Mouse (Mus musculus) limb, embryonic 15.5 days (tissue): ENCODE results near the gene Adap2. TPM values are rescaled to one million over a fixed set of nuclear protein-coding genes. Genes with fewer than 3 reads are reported as not detected.
"Not testable (repeated sequence)": the region's sequence is repeated elsewhere in the genome, so short reads cannot be mapped to it uniquely, and the experiment has no call there.

ENCODE experiments used
- ATAC-seq: fragments of 200-750 bp; cut with Nextera tagmentation; 2 replicates; pipeline ENCODE4 v1.8.0; 2017; ENCODE audit warnings: low read depth, moderate TSS enrichment; ENCODE audit not compliant: insufficient number of reproducible peaks, low FRiP score, low TSS enrichment
- H3K27ac ChIP-seq: fragments of 300-500 bp; sonication (generic); 2 replicates; pipeline ENCODE4 v1.5.1; 2015; ENCODE audit warnings: moderate library complexity, mild to moderate bottlenecking, inconsistent platforms
- H3K27me3 ChIP-seq: fragments of 300-500 bp; sonication (generic); 2 replicates; pipeline ENCODE4 v1.6.1; 2015; ENCODE audit warnings: inconsistent platforms
- H3K36me3 ChIP-seq: fragments of 300-500 bp; sonication (generic); 2 replicates; pipeline ENCODE4 v1.6.1; 2015; ENCODE audit warnings: inconsistent platforms
- H3K4me1 ChIP-seq: fragments of 300-500 bp; sonication (generic); 2 replicates; pipeline ENCODE4 v1.6.1; 2015; ENCODE audit warnings: inconsistent platforms
- H3K4me2 ChIP-seq: fragments of 300-500 bp; sonication (generic); 2 replicates; pipeline ENCODE4 v1.6.1; 2015; ENCODE audit warnings: mild to moderate bottlenecking, inconsistent platforms
- H3K4me3 ChIP-seq: fragments of 300-500 bp; sonication (generic); 2 replicates; pipeline ENCODE4 v1.5.1; 2015; ENCODE audit warnings: mild to moderate bottlenecking, inconsistent platforms
- H3K9ac ChIP-seq: fragments of 300-500 bp; sonication (generic); 2 replicates; pipeline ENCODE4 v1.6.1; 2015; ENCODE audit warnings: inconsistent platforms
- H3K9me3 ChIP-seq: fragments of 300-500 bp; sonication (generic); 2 replicates; pipeline ENCODE4 v1.6.1; 2016; ENCODE audit warnings: inconsistent platforms
- WGBS: fragments of 180-500 bp; shearing (Covaris S2); methylation state at CpG from one replicate; pipeline ENCODE4 v1.1.7; 2015; 5-methylcytosine and 5-hydroxymethylcytosine counted together
- polyA plus RNA-seq: library from polyadenylated mRNA; unstranded; fragments of >200 nt; fragmentation: Nextera tagmentation; extraction: Ambion mirVana; gene quantifications from 2 replicates; pipeline ENCODE4 v1.2.1, GENCODE M21; 2015

Adap2 gene
- polyA plus RNA-seq, 1 experiment from 2014 or later = 1.9 TPM

DNA sequence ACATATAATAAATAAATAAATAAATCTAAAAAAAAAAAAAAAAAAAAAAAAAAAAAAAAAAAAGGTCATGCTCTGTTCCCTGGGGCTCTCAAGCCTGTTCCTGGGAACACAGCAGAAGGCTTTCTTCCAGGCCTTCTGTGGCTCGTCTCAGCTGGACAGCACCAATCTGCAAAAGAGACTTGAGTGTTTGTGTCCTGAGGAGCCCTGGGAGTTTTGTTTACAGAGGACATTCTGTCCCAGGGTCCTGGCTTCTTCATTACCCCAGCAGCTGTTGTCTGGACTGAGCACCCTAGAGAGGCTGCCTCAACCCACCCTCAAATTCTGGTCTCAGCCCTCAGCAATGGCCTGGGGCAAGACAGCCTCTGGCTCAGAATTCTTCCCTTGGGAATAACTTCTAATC, 5.6 kb upstream of the Adap2 start:
- no peak for ATAC-seq
- no peak overlapping the region for H3K9ac ChIP-seq
- H3K27me3 ChIP-seq = peaks cover 13% of the 10 kb centered on the region
- 28% methylated on average over 1 of the region's 1 CpGs for whole genome bisulfite sequencing
- no peak overlapping the region for H3K27ac ChIP-seq
- H3K4me1 ChIP-seq = no peaks in the 10 kb centered on the region
- H3K36me3 ChIP-seq = no peaks in the 10 kb centered on the region
- H3K9me3 ChIP-seq = no peaks in the 10 kb centered on the region
- H3K4me3 ChIP-seq = no peak overlapping the region
- no peak overlapping the region for H3K4me2 ChIP-seq

DNA sequence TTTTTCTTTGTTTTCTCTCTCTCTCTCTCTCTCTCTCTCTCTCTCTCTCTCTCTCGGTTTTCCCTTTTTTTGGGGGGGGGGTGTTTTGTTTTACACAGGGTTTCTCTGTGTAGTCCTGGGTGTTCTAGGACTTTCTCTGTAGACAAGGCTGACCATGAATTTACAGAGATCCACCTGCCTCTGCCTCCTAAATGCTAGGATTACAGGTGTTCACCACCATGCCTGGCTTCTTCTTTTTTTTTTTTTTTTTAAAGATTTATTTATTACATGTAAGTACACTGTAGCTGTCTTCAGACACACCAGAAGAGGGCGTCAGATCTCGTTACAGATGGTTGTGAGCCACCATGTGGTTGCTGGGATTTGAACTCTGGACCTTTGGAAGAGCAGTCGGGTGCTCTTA, 4.9 kb upstream of the Adap2 start:
- ATAC-seq = not testable (repeated sequence)
- WGBS = 51% methylated on average over 2 of the region's 4 CpGs

DNA sequence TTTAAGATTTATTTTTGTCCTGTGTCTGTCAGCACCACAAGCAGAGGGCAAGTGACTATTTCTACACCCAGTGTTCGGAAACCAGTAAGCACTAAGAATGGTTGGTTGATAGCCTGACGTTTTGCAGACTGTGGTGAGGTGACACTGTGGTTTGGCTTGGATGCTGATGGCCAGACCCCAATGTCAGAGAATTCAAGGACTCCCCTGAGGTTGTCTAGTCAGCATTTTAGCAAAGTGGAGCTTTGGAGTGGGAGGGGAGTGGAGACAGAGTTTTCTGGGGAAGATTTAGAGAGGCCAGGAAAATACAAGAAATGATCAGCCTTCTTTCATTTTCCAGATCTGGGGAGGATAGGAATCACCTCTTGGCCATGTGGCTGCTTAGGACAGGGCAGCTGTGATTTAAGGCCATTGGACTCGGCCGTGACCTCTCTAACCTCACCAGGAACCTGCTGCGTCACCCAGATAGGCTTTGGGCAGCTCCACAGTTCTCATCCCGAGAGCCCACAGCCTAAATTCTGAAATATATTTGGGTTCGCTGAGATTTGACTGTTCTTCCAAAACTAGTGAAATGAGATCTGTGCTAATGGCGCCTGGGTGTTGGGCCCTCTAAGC, 4.4 kb upstream of the Adap2 start:
- 80% methylated on average over 8 of the region's 8 CpGs for WGBS

More for the DNA sequence above, 4.9 kb upstream of the Adap2 start:
- not testable (repeated sequence) for H3K9me3 ChIP-seq, H3K27ac ChIP-seq, H3K9ac ChIP-seq, H3K4me2 ChIP-seq, H3K4me3 ChIP-seq, H3K4me1 ChIP-seq, H3K36me3 ChIP-seq
- peaks cover 20% of the 10 kb centered on the region for H3K27me3 ChIP-seq

DNA sequence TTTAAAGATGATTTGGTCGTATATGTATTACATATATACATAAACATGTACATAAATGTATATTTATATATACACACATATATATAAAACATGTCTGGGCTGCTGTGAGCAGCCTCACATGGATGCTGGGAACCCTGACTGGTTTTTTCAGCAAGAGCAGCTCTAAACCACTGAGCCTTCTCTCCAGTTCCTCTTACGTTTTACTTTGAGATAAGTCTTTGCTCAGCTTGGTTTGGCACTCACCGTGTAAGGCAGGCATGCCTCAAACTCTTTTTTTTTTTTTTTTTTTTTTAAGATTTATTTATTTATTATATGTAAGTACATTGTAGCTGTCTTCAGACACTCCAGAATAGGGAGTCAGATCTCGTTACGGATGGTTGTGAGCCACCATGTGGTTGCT, 3.3 kb upstream of the Adap2 start:
- Histone ChIP-seq H3K27me3 (peaks cover 36% of the 10 kb centered on the region), H3K9ac (no peak overlapping the region), H3K4me1 (peaks cover 11% of the 10 kb centered on the region), H3K9me3 (no peaks in the 10 kb centered on the region), H3K36me3 (no peaks in the 10 kb centered on the region), H3K27ac (no peak overlapping the region), H3K4me3 (no peak overlapping the region), H3K4me2 (no peak overlapping the region)
- ATAC-seq = no peak
- 75% methylated on average over 5 of the region's 5 CpGs for WGBS

More for the DNA sequence above, 4.4 kb upstream of the Adap2 start:
- peaks cover 10% of the 10 kb centered on the region for H3K4me1 ChIP-seq
- H3K9me3 ChIP-seq = no peaks in the 10 kb centered on the region
- no peak overlapping the region for H3K27ac ChIP-seq
- no peak for ATAC-seq
- no peaks in the 10 kb centered on the region for H3K36me3 ChIP-seq
- no peak overlapping the region for H3K9ac ChIP-seq
- H3K4me2 ChIP-seq = no peak overlapping the region
- no peak overlapping the region for H3K4me3 ChIP-seq
- H3K27me3 ChIP-seq = peaks cover 25% of the 10 kb centered on the region

DNA sequence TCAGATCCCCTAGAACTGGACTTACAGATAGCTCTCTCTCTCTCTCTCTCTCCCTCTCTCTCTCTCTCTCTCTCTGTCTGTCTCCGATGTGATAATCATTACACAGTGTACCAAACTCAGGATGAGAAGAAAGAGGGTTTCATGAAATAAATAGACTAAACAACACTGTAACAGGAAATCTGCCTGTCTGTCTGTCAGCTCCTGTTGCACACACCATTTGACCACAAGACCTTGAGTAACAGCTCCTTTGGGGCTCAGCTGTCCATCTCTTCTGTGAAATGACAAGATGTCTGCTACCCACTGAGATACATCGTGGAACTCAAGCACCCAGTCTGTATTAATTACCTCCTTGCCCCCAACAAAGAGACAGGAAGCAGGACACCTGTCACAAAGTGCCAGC, 2.4 kb upstream of the Adap2 start:
- Histone ChIP-seq H3K27ac (no peak overlapping the region), H3K4me1 (peaks cover 11% of the 10 kb centered on the region), H3K4me3 (no peak overlapping the region), H3K36me3 (no peaks in the 10 kb centered on the region), H3K27me3 (peaks cover 43% of the 10 kb centered on the region), H3K4me2 (no peak overlapping the region), H3K9ac (no peak overlapping the region), H3K9me3 (no peaks in the 10 kb centered on the region)
- 64% methylated on average over 2 of the region's 2 CpGs for WGBS
- ATAC-seq = no peak

DNA sequence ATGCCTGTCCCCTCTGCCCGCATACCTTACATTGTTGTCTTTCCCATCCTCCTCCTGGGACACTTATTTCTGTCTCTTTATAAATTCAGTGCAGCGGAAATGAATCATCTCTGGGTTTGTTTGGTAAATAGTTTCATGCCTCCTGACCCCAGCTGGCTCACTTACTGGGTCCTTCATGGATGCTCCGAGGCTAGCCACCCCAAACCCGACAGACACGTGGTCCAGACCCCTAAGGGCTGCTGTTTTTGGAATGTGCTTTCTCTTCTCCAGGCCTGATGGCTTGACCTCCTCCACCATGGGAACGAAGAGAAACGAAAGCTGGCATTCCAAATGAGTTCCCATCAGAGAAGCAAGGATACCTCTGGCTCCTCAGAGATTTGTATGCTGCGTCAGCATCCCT, 1.5 kb upstream of the Adap2 start:
- no peak overlapping the region for H3K27ac ChIP-seq
- H3K4me1 ChIP-seq = peaks cover 11% of the 10 kb centered on the region
- H3K4me3 ChIP-seq = no peak overlapping the region
- H3K9ac ChIP-seq = no peak overlapping the region
- no peaks in the 10 kb centered on the region for H3K9me3 ChIP-seq
- H3K4me2 ChIP-seq = no peak overlapping the region
- ATAC-seq = no peak
- 69% methylated on average over 8 of the region's 8 CpGs for WGBS
- H3K36me3 ChIP-seq = no peaks in the 10 kb centered on the region
- peaks cover 43% of the 10 kb centered on the region for H3K27me3 ChIP-seq

DNA sequence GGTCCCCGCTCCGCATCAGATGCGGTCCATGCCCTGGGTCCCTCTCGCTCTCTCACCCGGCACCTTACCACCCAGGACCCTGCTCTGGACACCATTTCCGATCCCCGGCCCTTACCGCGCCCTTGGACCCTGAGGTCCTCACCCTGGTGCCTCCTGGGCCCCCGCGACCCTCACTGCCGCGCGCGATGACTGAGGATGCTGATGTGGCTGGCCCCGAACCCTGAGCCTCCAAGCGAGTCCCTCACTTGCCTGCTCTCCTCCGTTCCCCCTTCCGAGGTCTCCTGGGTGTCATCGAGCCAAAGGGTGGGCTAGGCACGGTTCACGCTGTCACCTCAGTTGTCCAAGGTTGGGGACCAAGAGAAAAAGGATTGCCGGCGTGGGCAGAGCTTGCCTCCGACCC, 596 bp downstream of the Adap2 start:
- Histone ChIP-seq H3K36me3 (no peaks in the 10 kb centered on the region), H3K9ac (peak overlapping the region; percentile 44; the same call in 1 of the 2 replicates), H3K27ac (no peak overlapping the region), H3K4me2 (peak overlapping the region; percentile 86), H3K4me1 (peaks cover 11% of the 10 kb centered on the region), H3K9me3 (no peaks in the 10 kb centered on the region), H3K27me3 (peaks cover 43% of the 10 kb centered on the region), H3K4me3 (peak overlapping the region; percentile 51)
- WGBS = 29% methylated on average over 25 of the region's 25 CpGs
- ATAC-seq = no peak

DNA sequence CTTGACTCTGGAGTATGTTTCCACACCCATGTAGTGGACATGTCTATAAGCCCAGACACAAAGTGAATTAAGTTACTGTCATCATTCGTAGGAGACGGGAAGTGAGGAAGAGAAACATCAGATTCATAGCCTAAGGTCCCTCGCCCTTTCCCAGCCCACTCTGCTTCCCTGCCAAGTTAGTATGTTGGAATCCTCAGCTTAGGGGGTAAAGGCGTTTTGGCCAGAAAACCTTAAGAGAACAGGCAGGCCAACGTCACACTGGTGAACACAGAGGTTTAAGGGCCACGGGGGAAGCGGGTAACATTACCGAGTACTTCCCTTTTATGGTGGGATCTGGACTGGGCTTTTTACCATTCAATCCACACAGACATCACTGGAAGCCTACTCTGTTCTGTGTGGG, 1.6 kb downstream of the Adap2 start:
- Histone ChIP-seq H3K36me3 (no peaks in the 10 kb centered on the region), H3K27me3 (peaks cover 43% of the 10 kb centered on the region)

DNA sequence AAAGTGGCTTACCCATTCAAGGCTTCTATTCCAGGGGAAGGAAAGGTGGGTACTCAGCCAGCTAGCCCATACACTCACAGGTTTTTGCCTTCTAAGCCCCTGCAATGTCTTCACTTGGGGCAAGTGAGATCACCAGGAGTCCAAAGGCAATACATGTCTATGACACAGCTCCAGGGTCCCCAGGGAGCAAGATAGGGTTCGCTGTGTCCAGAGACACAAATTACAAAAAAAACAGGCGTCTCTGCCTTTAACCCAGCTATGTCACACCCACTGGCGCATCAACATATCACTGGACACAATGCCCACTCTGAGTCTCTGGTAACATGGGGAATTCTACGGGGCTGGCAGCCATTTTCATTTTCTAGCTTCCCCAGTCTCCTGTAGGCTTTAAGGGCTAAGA, 2.1 kb downstream of the Adap2 start:
- no peak for ATAC-seq
- H3K27me3 ChIP-seq = peaks cover 43% of the 10 kb centered on the region
- H3K4me2 ChIP-seq = no peak overlapping the region
- H3K4me3 ChIP-seq = no peak overlapping the region
- no peak overlapping the region for H3K9ac ChIP-seq
- no peaks in the 10 kb centered on the region for H3K36me3 ChIP-seq
- no peak overlapping the region for H3K27ac ChIP-seq
- peaks cover 11% of the 10 kb centered on the region for H3K4me1 ChIP-seq
- WGBS = 77% methylated on average over 4 of the region's 4 CpGs
- H3K9me3 ChIP-seq = no peaks in the 10 kb centered on the region

More for the DNA sequence above, 1.6 kb downstream of the Adap2 start:
- ATAC-seq = no peak
- H3K4me3 ChIP-seq = no peak overlapping the region
- peaks cover 11% of the 10 kb centered on the region for H3K4me1 ChIP-seq
- H3K9me3 ChIP-seq = no peaks in the 10 kb centered on the region
- no peak overlapping the region for H3K4me2 ChIP-seq
- no peak overlapping the region for H3K27ac ChIP-seq
- 81% methylated on average over 8 of the region's 8 CpGs for WGBS
- no peak overlapping the region for H3K9ac ChIP-seq

DNA sequence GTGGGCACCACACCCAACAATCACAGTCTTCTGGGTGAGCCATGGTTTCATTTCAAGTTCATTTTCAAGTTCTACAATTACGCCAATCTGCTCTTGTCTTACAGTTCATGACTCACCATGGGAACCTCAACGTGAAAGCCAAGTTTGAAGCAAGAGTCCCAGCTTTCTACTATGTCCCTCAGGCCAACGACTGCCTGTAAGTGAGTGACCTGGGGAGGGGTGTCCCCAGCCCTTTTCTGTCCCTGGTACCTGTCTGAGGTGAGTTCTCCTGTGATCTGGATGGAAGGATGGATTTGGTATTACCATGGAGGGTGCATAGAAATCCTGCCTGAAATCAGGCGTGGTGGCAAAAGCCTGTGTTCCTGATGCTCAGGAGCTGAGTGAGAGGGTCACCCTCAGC, 2.9 kb downstream of the Adap2 start:
- H3K4me2 ChIP-seq = no peak overlapping the region
- no peaks in the 10 kb centered on the region for H3K9me3 ChIP-seq
- peaks cover 11% of the 10 kb centered on the region for H3K4me1 ChIP-seq
- H3K27ac ChIP-seq = no peak overlapping the region
- no peaks in the 10 kb centered on the region for H3K36me3 ChIP-seq
- peaks cover 43% of the 10 kb centered on the region for H3K27me3 ChIP-seq
- H3K9ac ChIP-seq = no peak overlapping the region
- 76% methylated on average over 4 of the region's 4 CpGs for WGBS
- no peak overlapping the region for H3K4me3 ChIP-seq
- no peak for ATAC-seq

DNA sequence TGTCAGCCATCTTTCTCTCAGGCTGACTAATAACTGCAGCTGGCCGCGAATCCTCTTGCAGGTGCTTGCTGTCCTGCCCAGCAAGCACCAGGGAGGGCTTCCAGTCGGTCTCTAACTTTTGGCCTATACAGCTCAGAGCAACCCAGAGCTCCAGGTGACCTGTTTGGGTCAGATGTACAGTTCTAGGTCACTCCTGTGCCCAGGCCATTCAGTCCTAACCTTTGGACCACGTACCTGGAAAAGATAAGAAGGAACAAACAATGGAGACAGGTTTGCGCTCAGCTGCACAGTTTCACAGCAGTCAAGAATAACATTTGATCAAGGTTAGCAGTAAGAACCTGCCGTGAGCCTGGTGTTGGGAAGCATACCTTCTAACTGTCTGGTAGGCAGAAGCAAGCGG, 5.1 kb downstream of the Adap2 start:
- Histone ChIP-seq H3K27ac (no peak overlapping the region), H3K4me3 (no peak overlapping the region), H3K36me3 (no peaks in the 10 kb centered on the region), H3K9me3 (no peaks in the 10 kb centered on the region), H3K4me2 (no peak overlapping the region), H3K27me3 (peaks cover 23% of the 10 kb centered on the region), H3K9ac (no peak overlapping the region), H3K4me1 (peaks cover 6% of the 10 kb centered on the region)
- ATAC-seq = no peak
- WGBS = 78% methylated on average over 7 of the region's 7 CpGs

DNA sequence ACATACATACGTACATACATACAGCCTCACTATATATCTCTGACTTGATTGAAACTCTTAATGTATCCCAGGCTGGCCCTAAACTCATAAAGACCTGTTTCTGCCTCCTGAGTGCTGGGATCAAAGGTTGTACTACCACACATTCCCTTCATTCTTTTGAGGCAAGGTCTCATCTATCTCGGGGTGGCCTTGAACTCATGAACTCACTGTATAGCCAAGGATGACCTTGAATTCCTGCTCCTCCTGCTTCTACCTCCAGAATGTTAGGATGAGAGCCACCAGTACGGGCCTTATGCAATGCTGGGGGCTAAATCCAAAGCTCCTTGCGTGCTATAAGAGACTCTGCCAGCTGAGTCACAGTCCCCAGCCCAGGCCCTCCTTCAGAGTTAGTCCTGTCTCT, 7.1 kb downstream of the Adap2 start:
- no peak overlapping the region for H3K4me2 ChIP-seq
- no peak overlapping the region for H3K9ac ChIP-seq
- ATAC-seq = no peak
- no peak overlapping the region for H3K27ac ChIP-seq
- no peaks in the 10 kb centered on the region for H3K36me3 ChIP-seq
- H3K4me3 ChIP-seq = no peak overlapping the region
- peaks cover 3% of the 10 kb centered on the region; the same call in 1 of the 2 replicates for H3K27me3 ChIP-seq
- 81% methylated on average over 4 of the region's 4 CpGs for WGBS
- no peaks in the 10 kb centered on the region for H3K4me1 ChIP-seq
- H3K9me3 ChIP-seq = no peaks in the 10 kb centered on the region
